Mouse (Mus musculus) CH12.LX (cell line): ENCODE measurements around the gene Cbl. TPM values are rescaled to one million over a fixed set of nuclear protein-coding genes. Genes with fewer than 3 reads are reported as not detected.

Experiments used
- DNase-seq: peaks from one replicate; pipeline ENCODE4 v3.0.0-alpha.2; 2013; ENCODE audit errors: extremely low read depth
- H3K27ac ChIP-seq: 2 replicates; pipeline ENCODE4 v1.5.1; 2012; ENCODE audit warnings: low read depth, mild to moderate bottlenecking, control low read depth, moderate library complexity; ENCODE audit not compliant: insufficient read depth
- H3K27me3 ChIP-seq: replicated peaks from 2 replicates; pipeline ENCODE3; 2012; ENCODE audit warnings: inconsistent platforms
- H3K36me3 ChIP-seq, 2 experiments: replicated peaks in 1 of 2; 2 replicates each; pipeline versions ENCODE3 to v1.6.1; 2012; ENCODE audit warnings: inconsistent platforms in 1 of 2, low read length in 1 of 2, mild to moderate bottlenecking in 1 of 2, mixed read lengths in 1 of 2, moderate library complexity in 1 of 2; ENCODE audit not compliant: control insufficient read depth in 1 of 2, insufficient read depth in 1 of 2
- H3K4me1 ChIP-seq, 2 experiments: 2 replicates each; pipeline ENCODE4 v1.6.1; 2012; ENCODE audit warnings: inconsistent platforms in 1 of 2, moderate library complexity in 1 of 2; ENCODE audit not compliant: insufficient read depth in 2 of 2, control insufficient read depth in 1 of 2
- H3K4me2 ChIP-seq: 2 replicates; pipeline ENCODE4 v1.6.1; 2012; ENCODE audit warnings: low read depth, mild to moderate bottlenecking, control low read depth; ENCODE audit not compliant: poor library complexity, insufficient read depth, severe bottlenecking
- H3K4me3 ChIP-seq, 3 experiments: fragments of 150-350 bp in 1 of 3; sonication (generic) in 1 of 3; replicated peaks in 1 of 3; 2 replicates each; pipeline versions ENCODE3 to v1.5.1; 2011 to 2012; ENCODE audit warnings: low read depth in 2 of 3, low read length in 2 of 3, mild to moderate bottlenecking in 2 of 3, moderate library complexity in 2 of 3, control low read depth in 1 of 3, improper control_type of control experiment in 1 of 3, inconsistent platforms in 1 of 3, mixed read lengths in 1 of 3; ENCODE audit not compliant: poor library complexity in 1 of 3
- H3K79me2 ChIP-seq: replicated peaks from 2 replicates; pipeline ENCODE4 v1.6.1; 2012; ENCODE audit warnings: mild to moderate bottlenecking, moderate library complexity; ENCODE audit not compliant: control insufficient read depth, poor library complexity, insufficient read depth, severe bottlenecking; ENCODE audit errors: extremely low read depth
- H3K9ac ChIP-seq: 2 replicates; pipeline ENCODE4 v1.6.1; 2012; ENCODE audit warnings: low read depth, mild to moderate bottlenecking, control low read depth, moderate library complexity; ENCODE audit not compliant: insufficient read depth
- H3K9me3 ChIP-seq: replicated peaks from 2 replicates; pipeline ENCODE3; 2012; ENCODE audit warnings: low read length, inconsistent platforms, mixed read lengths
- BHLHE40 ChIP-seq: IDR thresholded peaks from 2 replicates; pipeline ENCODE4 v1.6.1; 2011; ENCODE audit warnings: mild to moderate bottlenecking, low read depth, low read length, improper control_type of control experiment
- CHD2 ChIP-seq: IDR thresholded peaks from 2 replicates; pipeline ENCODE4 v1.6.1; 2011; ENCODE audit warnings: low read length, improper control_type of control experiment
- CTCF ChIP-seq, 2 experiments: IDR thresholded peaks in 1 of 2; conservative IDR thresholded peaks in 1 of 2; 2 replicates each; pipeline ENCODE4 v1.5.1; 2011 to 2012; ENCODE audit warnings: low read depth in 2 of 2, low read length in 2 of 2, improper control_type of control experiment in 1 of 2, inconsistent platforms in 1 of 2, mild to moderate bottlenecking in 1 of 2, moderate library complexity in 1 of 2
- E2F4 ChIP-seq: IDR thresholded peaks from 2 replicates; pipeline ENCODE4 v1.6.1; 2011; ENCODE audit warnings: low read depth, low read length, improper control_type of control experiment; ENCODE audit not compliant: insufficient replicate concordance
- ELF1 ChIP-seq: IDR thresholded peaks from 2 replicates; pipeline ENCODE4 v1.6.1; 2014; ENCODE audit warnings: low read depth, mild to moderate bottlenecking, inconsistent platforms, low read length, improper control_type of control experiment
- EP300 ChIP-seq: IDR thresholded peaks from 2 replicates; pipeline ENCODE4 v1.6.1; 2011; ENCODE audit warnings: low read length, improper control_type of control experiment
- JUN ChIP-seq: IDR thresholded peaks from 2 replicates; pipeline ENCODE4 v1.6.1; 2011; ENCODE audit warnings: low read depth, mild to moderate bottlenecking, low read length, improper control_type of control experiment, moderate library complexity; ENCODE audit not compliant: insufficient read depth
- KAT2A ChIP-seq: IDR thresholded peaks from 2 replicates; pipeline ENCODE4 v1.6.1; 2012; ENCODE audit warnings: low read length, improper control_type of control experiment, inconsistent platforms; ENCODE audit not compliant: insufficient replicate concordance
- MAFK ChIP-seq: IDR thresholded peaks from 2 replicates; pipeline ENCODE4 v1.6.1; 2011; ENCODE audit warnings: low read length, improper control_type of control experiment; ENCODE audit not compliant: insufficient replicate concordance
- MAX ChIP-seq: IDR thresholded peaks from 2 replicates; pipeline ENCODE4 v1.6.1; 2011; ENCODE audit warnings: low read length, improper control_type of control experiment
- MAZ ChIP-seq: IDR thresholded peaks from 2 replicates; pipeline ENCODE4 v1.6.1; 2012; ENCODE audit warnings: low read depth, mild to moderate bottlenecking, inconsistent platforms, low read length, improper control_type of control experiment, moderate library complexity
- MEF2A ChIP-seq: IDR thresholded peaks from 2 replicates; pipeline ENCODE4 v1.6.1; 2014; ENCODE audit warnings: low read depth, mild to moderate bottlenecking, inconsistent platforms, low read length, improper control_type of control experiment, borderline replicate concordance
- MXI1 ChIP-seq: IDR thresholded peaks from 2 replicates; pipeline ENCODE4 v1.6.1; 2011; ENCODE audit warnings: mild to moderate bottlenecking, low read depth, low read length, improper control_type of control experiment
- MYC ChIP-seq: IDR thresholded peaks from 2 replicates; pipeline ENCODE4 v1.6.1; 2011; ENCODE audit warnings: low read depth, mild to moderate bottlenecking, improper control_type of control experiment, low read length
- NELFE ChIP-seq: IDR thresholded peaks from 2 replicates; pipeline ENCODE4 v1.6.1; 2011; ENCODE audit warnings: low read depth, low read length, improper control_type of control experiment
- NRF1 ChIP-seq: IDR thresholded peaks from 2 replicates; pipeline ENCODE4 v1.6.1; 2014; ENCODE audit warnings: low read depth, mild to moderate bottlenecking, inconsistent platforms, low read length, improper control_type of control experiment, moderate library complexity
- POLR2AphosphoS2 ChIP-seq: IDR thresholded peaks from 2 replicates; pipeline ENCODE4 v1.6.1; 2011; ENCODE audit warnings: low read depth, low read length, improper control_type of control experiment
- RAD21 ChIP-seq: IDR thresholded peaks from 2 replicates; pipeline ENCODE4 v1.6.1; 2011; ENCODE audit warnings: low read depth, mild to moderate bottlenecking, low read length, improper control_type of control experiment, moderate library complexity
- RCOR1 ChIP-seq: conservative IDR thresholded peaks from 2 replicates; pipeline ENCODE4 v1.6.1; 2012; ENCODE audit warnings: low read depth, mild to moderate bottlenecking, inconsistent platforms, low read length, improper control_type of control experiment
- SIN3A ChIP-seq: IDR thresholded peaks from 2 replicates; pipeline ENCODE4 v1.6.1; 2012; ENCODE audit warnings: low read length, improper control_type of control experiment, inconsistent platforms
- SMC3 ChIP-seq: IDR thresholded peaks from 2 replicates; pipeline ENCODE4 v1.6.1; 2011; ENCODE audit warnings: low read depth, low read length, improper control_type of control experiment
- UBTF ChIP-seq: IDR thresholded peaks from 2 replicates; pipeline ENCODE4 v1.6.1; 2012; ENCODE audit warnings: low read depth, mild to moderate bottlenecking, inconsistent platforms, low read length, improper control_type of control experiment, moderate library complexity
- USF2 ChIP-seq: conservative IDR thresholded peaks from 2 replicates; pipeline ENCODE4 v1.6.1; 2011; ENCODE audit warnings: low read depth, low read length, improper control_type of control experiment
- ZC3H11A ChIP-seq: IDR thresholded peaks from 2 replicates; pipeline ENCODE4 v1.6.1; 2012; ENCODE audit warnings: low read depth, mild to moderate bottlenecking, inconsistent platforms, low read length, improper control_type of control experiment
- dilution Hi-C: fragments of 300-500 bp; cut with MboI; formaldehyde crosslinking; loops from 2 replicates; pipeline ENCODE4 v1.14.3; 2020; ENCODE audit warnings: low sequenced_read_pairs; ENCODE audit not compliant: extremely low pct_unique_long_range_greater_than_20kb, extremely low pct_ligation_motif_present
- in situ Hi-C: fragments of 300-500 bp; cut with MboI; formaldehyde crosslinking; loops from 3 replicates; pipeline ENCODE4 v1.14.3; 2019; ENCODE audit warnings: low sequenced_read_pairs, low pct_ligation_motif_present, low pct_unique_long_range_greater_than_20kb, mixed read lengths
- polyA plus RNA-seq: library from polyadenylated mRNA; unstranded; fragments of >175 nt; gene quantifications from 2 replicates; pipeline ENCODE4 v1.2.1, GENCODE M21; 2012; ENCODE audit warnings: low read depth; ENCODE audit not compliant: insufficient read length
- total RNA-seq, 2 experiments: library from RNA; depleted of rRNA; stranded (reverse); fragments of 300-350 nt in 1 of 2; fragments of >200 nt in 1 of 2; gene quantifications; 2 replicates each; pipeline ENCODE4 v1.2.3; 2012 to 2014

Gene Cbl
- total and polyA plus RNA-seq, 3 experiments, result 8.3 to 39.0 (median 11.9) TPM

DNA sequence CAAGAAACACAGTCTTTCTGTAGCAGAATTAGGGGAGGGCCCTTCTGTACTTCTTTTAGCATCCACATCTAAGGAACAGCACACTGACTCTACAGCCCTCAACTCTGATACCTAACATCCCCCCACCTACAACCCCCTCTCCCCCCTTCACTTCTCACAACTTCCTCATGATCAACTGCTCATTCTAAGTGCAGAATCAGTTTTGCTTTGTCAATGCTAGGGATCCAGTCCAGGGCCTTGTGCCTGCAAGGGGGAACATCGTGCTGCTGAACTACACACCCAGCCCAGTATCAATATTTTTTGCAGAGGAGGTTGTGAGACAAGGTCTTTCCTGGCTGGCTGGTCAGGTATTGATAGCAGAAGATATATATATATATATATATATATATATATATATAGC lies 57.9 kb downstream of the Cbl start:
- in situ Hi-C loops (no loop called here), dilution Hi-C loops (no loop called here)
- peak overlapping the region; percentile 60 for H3K27ac ChIP-seq
- no peaks in the 10 kb centered on the region for H3K27me3 ChIP-seq
- no peak overlapping the region for H3K4me3 ChIP-seq
- H3K9me3 ChIP-seq, result no peaks in the 10 kb centered on the region
- TF ChIP-seq MAFK, result no peak
- TF ChIP-seq SIN3A, result no peak
- TF ChIP-seq EP300, result 0 out of 2 replicates have a peak, but pooled peaks have one; percentile 5
- no peak for TF ChIP-seq UBTF
- no peak for DNase-seq
- peaks cover 14% of the 10 kb centered on the region; the same call in 1 of the 2 replicates for H3K79me2 ChIP-seq
- H3K36me3 ChIP-seq, result peaks cover 11 to 51% of the 10 kb centered on the region in 2 experiments
- H3K4me2 ChIP-seq, result peak overlapping the region; percentile 65
- peaks cover 13 to 56% of the 10 kb centered on the region in 2 experiments for H3K4me1 ChIP-seq
- peak overlapping the region; percentile 41 for H3K9ac ChIP-seq

DNA sequence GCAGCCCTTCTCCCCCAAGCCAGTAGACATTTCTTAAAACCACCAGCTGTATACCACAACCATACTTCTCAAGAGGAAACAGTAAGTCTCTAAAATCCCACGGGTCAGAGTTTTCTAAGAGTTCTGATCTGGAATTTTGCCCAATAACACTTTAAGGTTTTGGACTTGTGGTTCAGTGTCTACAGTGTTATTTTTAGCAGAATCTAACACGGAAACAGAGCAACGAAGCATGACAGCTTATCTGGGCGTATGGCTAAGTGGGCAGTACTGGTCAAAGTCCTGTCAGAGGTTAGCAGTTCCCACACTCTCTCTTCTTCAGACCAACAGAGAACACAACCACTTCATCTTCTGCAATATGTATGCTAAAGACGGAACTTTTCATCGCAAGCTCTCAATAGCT lies 58.3 kb downstream of the Cbl start:
- TF ChIP-seq E2F4, result no peak
- TF ChIP-seq MAZ, result no peak
- TF ChIP-seq MEF2A, result peak; percentile 67; the same call in 1 of the 2 replicates
- no peak for TF ChIP-seq JUN
- no peak for TF ChIP-seq MYC
- 0 out of 2 replicates have a peak, but pooled peaks have one; percentile 4 for TF ChIP-seq EP300
- TF ChIP-seq USF2, result no peak
- TF ChIP-seq MAX, result no peak
- Histone ChIP-seq H3K36me3 (peaks cover 15 to 53% of the 10 kb centered on the region in 2 experiments), H3K79me2 (peaks cover 12% of the 10 kb centered on the region; the same call in 1 of the 2 replicates), H3K9me3 (no peaks in the 10 kb centered on the region), H3K27me3 (no peaks in the 10 kb centered on the region), H3K4me3 (no peak overlapping the region), H3K27ac (peak overlapping the region; percentile 60), H3K4me2 (peak overlapping the region; percentile 65), H3K9ac (peak overlapping the region; percentile 41), H3K4me1 (peaks cover 13 to 59% of the 10 kb centered on the region in 2 experiments)
- peak; percentile 41 for DNase-seq
- dilution Hi-C loops (no loop called here), in situ Hi-C loops (no loop called here)

DNA sequence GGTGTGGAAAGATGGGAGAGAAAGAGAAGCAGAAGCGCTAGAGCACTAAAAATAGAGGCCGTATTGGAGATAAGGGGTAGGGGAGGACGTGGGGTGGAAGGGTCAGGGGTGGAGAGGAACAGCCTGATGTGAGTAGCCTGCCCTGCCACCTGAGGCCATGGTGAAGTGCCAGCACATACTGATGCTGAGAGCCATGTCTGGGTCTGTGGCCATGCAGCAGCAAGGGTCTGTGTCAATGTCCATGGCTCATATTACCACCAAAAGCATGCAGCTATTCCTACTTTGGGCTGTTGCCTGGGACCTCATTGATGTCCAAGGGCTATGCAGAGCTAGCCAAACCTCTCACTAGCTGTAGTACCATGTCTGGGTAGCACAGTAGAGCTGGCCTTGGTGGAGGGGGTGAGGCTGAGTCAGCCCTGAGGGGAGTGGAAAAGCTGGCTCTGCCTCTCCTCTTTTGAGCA lies 63.1 kb downstream of the Cbl start:
- TF ChIP-seq EP300 (no peak), MAZ (no peak), BHLHE40 (no peak), RAD21 (no peak), NELFE (no peak), ELF1 (no peak), MXI1 (no peak), UBTF (no peak), CHD2 (no peak), RCOR1 (no peak), SMC3 (no peak), NRF1 (no peak), KAT2A (no peak), MYC (no peak), ZC3H11A (no peak), CTCF (conservative IDR thresholded peaks at IDR 0.05 in 1 of 2, IDR thresholded peaks at IDR 0.05 in 1 of 2; ENCODE audit: low read depth in 2 of 2, low read length in 2 of 2) (no peak), MAX (no peak), POLR2AphosphoS2 (no peak)
- H3K9ac ChIP-seq, result no peak overlapping the region
- H3K36me3 ChIP-seq, result peaks cover 27 to 72% of the 10 kb centered on the region in 2 experiments
- no peak overlapping the region for H3K27ac ChIP-seq
- no peaks in the 10 kb centered on the region for H3K27me3 ChIP-seq
- peaks cover 7% of the 10 kb centered on the region; the same call in 1 of the 2 replicates for H3K79me2 ChIP-seq
- H3K4me2 ChIP-seq, result no peak overlapping the region
- no peak for DNase-seq
- no peaks in the 10 kb centered on the region for H3K9me3 ChIP-seq
- in situ Hi-C loops, result no loop called here
- peaks cover 4 to 47% of the 10 kb centered on the region in 2 experiments; a peak in 3 of 4 replicates for H3K4me1 ChIP-seq
- H3K4me3 ChIP-seq, result no peak overlapping the region
- dilution Hi-C loops, result no loop called here
